Mouse (Mus musculus) large intestine, adult 2 months (tissue): ENCODE results near the gene Med27. TPM values are rescaled to one million over a fixed set of nuclear protein-coding genes. Genes with fewer than 3 reads are reported as not detected.
"Not testable (repeated sequence)": the region's sequence is repeated elsewhere in the genome, so short reads cannot be mapped to it uniquely, and the experiment has no call there.

Source experiments
- DNase-seq: peaks from one replicate; pipeline ENCODE4 v3.0.0-alpha.2; 2012; ENCODE audit warnings: low read depth, low spot score
- WGBS: fragments of 180-500 bp; shearing (Covaris S2); methylation state at CpG from one replicate; pipeline ENCODE4 v1.1.7; 2018; 5-methylcytosine and 5-hydroxymethylcytosine counted together
- polyA plus RNA-seq: library from polyadenylated mRNA; depleted of rRNA; stranded (reverse); fragments of >200 nt; gene quantifications from 2 replicates; pipeline ENCODE4 v1.2.3, GENCODE M21; 2012

Gene Med27
- polyA plus RNA-seq, 1 experiment, result 39.0 TPM

- 89% methylated on average over 9 of the region's 9 CpGs for WGBS
- no peak for DNase-seq
These were observed 154.2 kb downstream of the Med27 start for GRCm38 (mm10) chr2:29500601-29501350.

DNA sequence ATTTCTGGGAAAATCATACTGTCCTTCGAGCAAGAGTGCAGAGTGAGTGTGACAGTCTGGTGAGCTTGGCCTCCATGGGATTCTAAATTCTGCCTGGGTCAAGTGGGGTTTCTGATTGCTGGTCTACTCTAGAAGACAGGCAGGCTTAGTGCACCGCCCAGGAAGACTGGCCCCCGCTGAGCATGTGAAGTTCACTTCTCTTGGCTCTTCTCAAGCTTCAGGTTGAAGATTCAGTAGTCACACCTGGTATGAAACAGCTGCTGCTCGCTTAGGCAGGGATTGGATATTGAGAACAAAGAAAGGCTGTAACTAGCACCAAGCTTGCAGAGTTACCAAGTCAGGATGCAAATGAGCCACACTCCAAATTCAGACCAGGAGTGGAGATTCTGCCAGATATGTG is 154.8 kb downstream of the Med27 start:
- WGBS, result 87% methylated on average over 4 of the region's 4 CpGs
- DNase-seq, result no peak

GRCm38 (mm10) chr2:29504848-29505247 is 158.2 kb downstream of the Med27 start:
- no peak for DNase-seq
- 77% methylated on average over 6 of the region's 6 CpGs for WGBS

DNA sequence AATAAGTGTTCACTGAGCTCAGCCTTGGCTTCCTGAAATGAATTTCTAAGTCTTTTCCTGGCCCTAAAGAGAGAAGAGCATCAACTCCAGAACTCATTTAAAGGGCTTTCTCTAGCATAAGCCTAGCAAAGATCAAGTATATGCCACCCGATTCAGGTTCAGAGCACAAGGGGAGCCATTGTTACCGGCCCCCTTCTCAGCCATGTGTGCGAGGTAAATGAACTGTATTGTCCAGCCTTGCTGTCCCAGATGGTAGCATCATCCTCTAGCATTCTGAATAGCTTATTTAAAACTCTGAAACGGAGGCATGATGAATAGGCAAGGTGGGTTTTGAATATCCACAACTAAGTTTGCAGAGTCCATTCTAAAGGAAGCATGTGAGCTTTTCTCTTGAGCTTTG is 159.8 kb downstream of the Med27 start:
- WGBS, result 89% methylated on average over 4 of the region's 4 CpGs
- DNase-seq, result no peak

DNA sequence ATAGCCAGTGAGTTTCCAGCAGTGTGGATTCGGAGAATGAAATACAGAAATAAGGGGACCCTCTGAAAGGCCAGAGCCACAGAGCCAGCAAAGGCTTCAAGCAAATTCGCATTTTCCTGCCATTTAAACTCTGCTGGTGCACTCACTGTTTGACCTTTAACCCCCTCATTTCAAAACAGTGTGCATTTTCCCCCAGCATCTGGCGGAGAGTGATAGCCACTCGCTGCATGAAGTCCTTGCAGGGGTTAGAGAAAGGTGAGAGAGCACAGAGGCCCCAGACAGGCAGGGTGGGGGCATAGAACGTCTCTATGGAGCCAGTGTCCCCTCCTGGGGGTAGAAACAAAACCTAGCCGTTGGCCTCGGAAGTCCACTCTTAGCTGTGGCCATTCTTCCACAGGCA is 166.5 kb downstream of the Med27 start:
- DNase-seq, result no peak
- 69% methylated on average over 7 of the region's 7 CpGs for WGBS

GRCm38 (mm10) chr2:29514836-29515235 is 168.2 kb downstream of the Med27 start:
- 89% methylated on average over 6 of the region's 6 CpGs for WGBS
- no peak for DNase-seq

DNA sequence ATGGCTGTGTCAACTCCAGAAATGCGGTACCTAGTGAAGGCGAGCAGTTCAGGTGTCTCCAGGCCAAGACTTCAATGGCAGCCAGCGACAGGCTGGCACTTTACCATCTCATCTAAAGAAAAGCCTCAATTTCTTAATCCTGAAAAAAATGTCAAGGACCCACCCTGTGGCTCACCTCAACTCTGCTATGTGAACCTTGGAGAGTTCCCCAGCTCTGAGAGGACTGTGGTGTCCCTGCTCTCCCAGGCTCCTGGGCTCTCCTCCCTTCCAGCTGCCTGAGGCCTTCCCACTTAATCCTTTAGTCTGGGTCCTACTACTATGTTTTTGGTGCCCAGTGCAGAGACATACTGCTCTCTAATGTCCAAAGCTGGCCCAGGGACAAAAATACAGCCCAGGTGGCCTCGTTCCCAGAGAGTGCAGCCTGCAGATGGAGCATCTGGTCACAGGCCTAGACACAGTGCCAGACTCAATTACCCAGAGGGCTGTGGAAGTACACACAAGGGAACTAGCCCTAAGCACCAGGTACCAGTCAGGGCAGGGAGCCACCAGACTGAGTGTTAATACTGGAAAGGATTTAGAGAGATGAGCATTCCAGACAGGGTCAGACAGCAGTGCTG is 169.3 kb downstream of the Med27 start:
- DNase-seq, result no peak
- WGBS, result 87% methylated on average over 4 of the region's 4 CpGs

GRCm38 (mm10) chr2:29516621-29517170 is 170.1 kb downstream of the Med27 start:
- DNase-seq, result no peak
- 70% methylated on average over 9 of the region's 9 CpGs for WGBS

DNA sequence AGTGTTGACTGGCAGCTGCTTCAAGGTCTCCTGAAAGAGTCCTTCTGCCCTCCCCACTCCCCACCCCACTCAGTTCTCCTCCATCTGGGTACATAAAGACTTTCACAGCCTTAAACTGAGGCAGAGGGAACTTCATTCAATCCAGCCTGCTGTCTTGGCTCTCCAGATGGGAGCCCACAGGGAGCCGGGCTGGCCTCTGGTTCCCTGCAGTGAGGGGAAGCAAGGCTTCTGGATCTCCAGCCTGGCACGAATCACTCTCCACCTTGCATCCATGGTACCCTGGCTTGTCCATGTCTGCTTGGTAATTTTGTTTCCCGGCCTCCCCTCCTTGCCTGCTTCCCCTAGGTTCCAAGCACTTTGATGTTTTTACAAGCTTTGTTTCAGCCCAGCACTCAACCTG is 172.8 kb downstream of the Med27 start:
- 60% methylated on average over 3 of the region's 3 CpGs for WGBS
- no peak for DNase-seq

- 90% methylated on average over 6 of the region's 6 CpGs for WGBS
- no peak for DNase-seq
These were observed 173.6 kb downstream of the Med27 start for GRCm38 (mm10) chr2:29520206-29520605.

DNA sequence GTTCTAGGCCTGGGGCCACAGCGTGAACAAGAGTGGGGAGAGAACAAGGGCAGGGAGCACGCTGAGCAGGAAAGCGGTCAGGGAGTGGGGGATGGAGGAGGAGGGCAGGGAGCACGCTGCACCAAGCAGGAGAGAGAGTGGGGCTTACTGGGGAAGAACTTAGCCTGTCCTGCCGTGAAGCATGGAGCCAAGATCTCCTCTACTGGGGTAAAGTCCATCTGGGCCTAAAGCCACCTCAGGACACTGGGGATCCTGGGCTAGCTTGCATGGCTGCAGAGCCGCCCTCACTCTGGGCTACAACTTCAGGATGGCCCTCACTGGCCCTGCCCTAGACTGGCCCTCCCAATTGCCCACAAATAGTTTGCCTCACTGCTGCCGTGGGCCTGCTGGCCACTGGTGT is 174.9 kb downstream of the Med27 start:
- 84% methylated on average over 7 of the region's 7 CpGs for WGBS
- DNase-seq, result no peak

DNA sequence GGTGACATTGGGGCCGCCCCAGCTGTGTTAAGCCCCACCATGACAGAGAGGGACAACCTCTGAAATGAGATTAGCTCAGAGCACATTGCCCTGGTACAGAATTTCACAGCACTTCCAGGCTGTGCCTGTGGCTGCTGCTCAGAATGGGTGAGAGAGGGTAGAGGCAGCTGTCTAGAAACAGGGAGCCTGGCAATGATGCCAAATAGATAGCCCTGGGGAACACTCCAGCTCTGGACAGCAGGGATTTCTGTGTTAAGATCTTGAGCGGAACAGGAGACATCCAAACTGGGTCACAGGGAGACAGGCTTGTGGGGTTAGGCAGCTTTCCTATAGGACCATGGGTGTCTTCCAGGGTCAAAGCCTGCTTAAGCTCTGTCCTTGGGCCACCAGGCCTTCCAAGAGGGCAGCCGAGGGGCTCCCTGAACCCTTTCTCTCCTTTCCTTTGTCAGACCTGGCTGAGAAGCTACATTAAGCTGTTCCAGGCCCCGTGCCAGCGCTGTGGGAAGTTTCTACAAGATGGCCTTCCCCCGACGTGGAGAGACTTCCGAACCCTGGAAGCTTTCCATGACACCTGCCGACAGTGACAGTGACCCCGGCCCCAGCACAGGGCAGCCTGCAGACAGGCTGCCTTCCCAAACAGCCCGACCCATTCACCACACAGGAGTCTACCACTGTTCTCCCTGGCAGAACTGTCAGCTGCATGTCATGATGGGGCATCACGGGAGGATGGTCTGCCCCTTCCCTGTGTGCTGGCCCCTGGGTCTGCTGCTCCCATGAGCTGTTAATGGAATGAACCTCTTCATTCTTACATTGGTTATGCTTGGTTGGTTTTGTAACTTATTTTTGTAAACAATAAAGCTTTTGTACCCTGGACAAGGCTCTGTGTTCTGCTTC is 177.5 kb downstream of the Med27 start:
- WGBS, result 76% methylated on average over 12 of the region's 12 CpGs
- no peak for DNase-seq

- 61% methylated on average over 4 of the region's 4 CpGs for WGBS
- no peak for DNase-seq
These were observed 178.7 kb downstream of the Med27 start for GRCm38 (mm10) chr2:29525273-29525805.

GRCm38 (mm10) chr2:29526266-29526665 is 179.6 kb downstream of the Med27 start:
- no peak for DNase-seq
- WGBS, result 62% methylated on average over 14 of the region's 14 CpGs

DNA sequence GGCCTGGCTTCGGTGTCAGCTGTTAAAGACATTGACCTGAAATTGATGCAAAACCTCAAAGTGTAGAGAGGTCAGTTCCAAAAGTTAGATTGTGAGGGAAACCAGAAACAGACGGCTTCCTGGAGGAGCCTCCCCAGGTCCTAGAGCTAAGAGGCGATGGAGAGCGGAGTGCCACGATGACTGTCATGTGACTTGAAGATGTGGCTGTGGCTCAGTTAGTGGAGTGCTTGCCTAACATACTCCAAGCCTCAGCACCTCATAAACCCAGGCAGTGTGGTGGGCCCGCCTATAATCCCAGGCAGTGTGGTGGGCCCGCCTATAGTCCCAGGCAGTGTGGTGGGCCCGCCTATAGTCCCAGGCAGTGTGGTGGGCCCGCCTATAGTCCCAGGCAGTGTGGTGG is 180.9 kb downstream of the Med27 start:
- 88% methylated on average over 8 of the region's 9 CpGs for WGBS
- DNase-seq, result not testable (repeated sequence)

- DNase-seq, result no peak
- 78% methylated on average over 5 of the region's 5 CpGs for WGBS
These were observed 182.2 kb downstream of the Med27 start for GRCm38 (mm10) chr2:29528811-29529210.

GRCm38 (mm10) chr2:29529788-29530187 is 183.2 kb downstream of the Med27 start:
- 98% methylated on average over 2 of the region's 2 CpGs for WGBS
- not testable (repeated sequence) for DNase-seq

DNA sequence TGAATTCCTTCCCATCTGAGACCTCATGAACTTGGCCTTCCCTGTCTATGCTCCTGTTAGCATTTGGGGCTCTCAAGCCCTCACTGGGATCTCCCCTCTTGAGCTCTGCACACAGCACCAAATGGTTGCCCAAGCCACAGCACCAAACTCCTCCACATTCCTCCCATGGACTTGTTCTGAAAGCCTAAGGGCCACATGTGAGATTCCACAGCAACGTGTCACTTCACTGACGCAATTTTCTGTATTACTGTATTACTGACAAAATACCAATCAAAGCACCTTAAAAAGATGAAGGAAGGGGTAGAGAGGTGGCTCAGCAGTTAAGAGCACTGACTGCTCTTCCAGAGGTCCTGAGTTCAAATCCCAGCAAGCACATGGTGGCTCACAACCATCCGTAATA is 185.6 kb downstream of the Med27 start:
- DNase-seq, result no peak
- 92% methylated on average over 3 of the region's 3 CpGs for WGBS

- no peak for DNase-seq
- WGBS, result 74% methylated on average over 5 of the region's 5 CpGs
These were observed 186.3 kb downstream of the Med27 start for GRCm38 (mm10) chr2:29532921-29533320.
